Mouse (Mus musculus): ENCODE results near the gene Pla2g5.
"Not testable (repeated sequence)": the region's sequence is repeated elsewhere in the genome, so short reads cannot be mapped to it uniquely, and the experiment has no call there.

The Pla2g5 gene

GRCm38 (mm10) chr4:138857576-138857975 lies 5.7 kb downstream of the Pla2g5 start:
- DNase-seq (ENCODE audit: low spot score in 2 of 2), result no peak

DNA sequence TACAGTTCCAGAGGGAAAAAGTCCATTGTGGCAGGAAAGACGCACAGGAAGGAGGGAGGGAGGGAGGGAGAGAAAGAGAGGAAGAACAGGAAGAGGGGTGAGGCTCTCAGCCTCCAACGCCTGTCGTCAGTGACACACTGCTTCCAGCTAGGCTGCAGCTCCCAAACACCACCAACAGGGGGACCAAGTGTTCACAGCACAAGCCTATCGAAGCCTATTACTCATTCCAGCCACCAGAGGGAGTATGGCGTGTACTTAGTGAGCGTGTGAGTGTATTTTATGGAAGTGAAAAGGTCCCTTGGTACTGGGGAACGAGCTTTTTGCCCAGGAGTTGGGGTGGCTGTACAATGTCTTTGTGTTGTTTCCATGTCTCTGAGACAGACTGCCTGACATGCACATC lies 6.8 kb downstream of the Pla2g5 start:
- peak; percentile 41 to 57 for DNase-seq (ENCODE audit: low spot score in 2 of 2)

DNA sequence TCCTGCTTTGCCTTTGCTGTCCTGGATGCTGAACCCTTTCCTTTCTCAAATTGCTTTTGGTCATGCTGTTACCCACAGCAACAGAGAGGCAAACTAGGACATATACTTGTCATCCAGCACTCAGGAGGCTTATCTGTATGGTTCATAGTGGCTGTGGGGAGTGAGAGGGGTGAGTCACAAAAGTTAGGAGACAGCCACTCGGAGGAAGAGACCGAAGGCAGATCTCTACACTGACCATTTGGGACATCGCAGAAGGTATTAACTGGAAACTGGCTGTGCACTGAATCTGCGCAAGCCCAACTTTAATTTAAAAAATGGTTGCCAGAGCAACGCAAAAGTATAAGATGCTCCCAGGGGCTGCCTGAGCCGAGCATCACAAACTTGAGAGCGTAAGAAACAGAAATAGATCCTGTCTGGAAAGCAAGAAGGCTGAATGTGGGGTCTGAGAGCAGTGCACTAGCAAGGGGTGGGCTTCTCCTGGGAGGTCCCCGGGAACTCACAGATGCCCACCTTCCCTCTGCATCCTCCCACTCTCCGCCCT lies 8.1 kb downstream of the Pla2g5 start:
- no peak for DNase-seq (ENCODE audit: low spot score in 2 of 2)

DNA sequence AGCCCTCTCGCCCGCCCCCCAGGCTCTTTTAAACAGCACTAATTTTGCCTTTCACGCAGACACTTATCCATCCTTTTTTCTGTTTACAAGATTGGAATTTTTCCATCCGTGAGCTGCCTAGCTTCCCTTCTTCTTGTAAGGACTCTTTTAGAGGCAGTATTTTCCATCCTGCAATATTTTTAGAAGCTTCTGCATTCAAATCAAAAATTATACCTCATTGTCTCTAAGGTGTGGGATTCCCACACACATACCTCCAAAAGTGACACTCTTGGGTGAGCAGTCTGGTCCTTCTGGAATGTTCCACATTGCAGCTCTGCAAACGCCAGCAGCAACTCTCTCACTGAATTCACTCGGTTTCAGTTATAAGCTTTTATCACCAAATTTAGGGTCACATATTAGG lies 10.3 kb downstream of the Pla2g5 start:
- DNase-seq (ENCODE audit: low spot score in 2 of 2), result no peak

DNA sequence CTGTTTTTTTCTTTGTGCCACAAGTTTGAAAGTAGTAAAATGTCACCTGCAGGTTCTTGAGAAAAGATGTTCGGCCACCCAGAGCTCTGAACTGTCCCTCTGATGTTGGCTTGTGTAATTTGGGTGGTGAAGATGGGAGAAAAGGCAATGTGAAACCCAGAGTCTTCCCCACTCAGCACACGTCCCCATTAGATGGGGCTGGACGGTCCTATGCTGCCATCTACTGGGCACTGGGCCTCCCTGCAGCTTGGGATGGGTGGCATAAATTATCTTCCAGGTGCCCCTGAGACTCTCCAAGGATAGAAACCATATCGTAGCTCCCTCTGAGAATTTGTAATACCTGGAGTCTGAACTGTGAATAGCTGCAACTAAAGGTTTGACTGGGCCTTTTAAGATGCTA lies 11.8 kb downstream of the Pla2g5 start:
- peak; percentile 74 to 80 for DNase-seq (ENCODE audit: low spot score in 2 of 2)

GRCm38 (mm10) chr4:138841386-138841785 lies 21.9 kb downstream of the Pla2g5 start:
- DNase-seq (ENCODE audit: low spot score in 2 of 2), result peak; percentile 52 to 64

- no peak for DNase-seq (ENCODE audit: low spot score in 2 of 2)
Measured at GRCm38 (mm10) chr4:138840726-138841125, 22.6 kb downstream of the Pla2g5 start.

GRCm38 (mm10) chr4:138839806-138840205 lies 23.5 kb downstream of the Pla2g5 start:
- DNase-seq (ENCODE audit: low spot score in 2 of 2), result no peak

DNA sequence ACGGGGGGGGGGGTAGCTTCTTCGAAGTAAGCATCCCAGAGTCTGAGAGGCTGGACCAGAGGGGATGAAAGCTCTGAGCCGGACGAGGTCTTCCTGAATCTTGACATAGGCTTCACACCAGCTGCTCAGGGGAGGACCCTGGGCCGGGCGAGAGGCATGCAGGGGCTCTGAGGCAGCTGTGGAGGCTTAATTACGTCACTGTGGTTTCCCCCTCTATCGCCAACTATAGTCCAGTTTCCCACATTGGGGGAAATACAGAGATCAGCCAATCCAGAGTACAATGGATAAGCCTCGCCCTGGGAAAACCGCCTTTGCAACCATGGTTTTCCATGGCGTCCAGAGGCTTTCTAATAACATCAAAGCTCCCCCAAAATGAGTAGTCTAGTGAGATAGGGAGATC lies 36.1 kb downstream of the Pla2g5 start:
- DNase-seq (ENCODE audit: low spot score in 2 of 2), result no peak

DNA sequence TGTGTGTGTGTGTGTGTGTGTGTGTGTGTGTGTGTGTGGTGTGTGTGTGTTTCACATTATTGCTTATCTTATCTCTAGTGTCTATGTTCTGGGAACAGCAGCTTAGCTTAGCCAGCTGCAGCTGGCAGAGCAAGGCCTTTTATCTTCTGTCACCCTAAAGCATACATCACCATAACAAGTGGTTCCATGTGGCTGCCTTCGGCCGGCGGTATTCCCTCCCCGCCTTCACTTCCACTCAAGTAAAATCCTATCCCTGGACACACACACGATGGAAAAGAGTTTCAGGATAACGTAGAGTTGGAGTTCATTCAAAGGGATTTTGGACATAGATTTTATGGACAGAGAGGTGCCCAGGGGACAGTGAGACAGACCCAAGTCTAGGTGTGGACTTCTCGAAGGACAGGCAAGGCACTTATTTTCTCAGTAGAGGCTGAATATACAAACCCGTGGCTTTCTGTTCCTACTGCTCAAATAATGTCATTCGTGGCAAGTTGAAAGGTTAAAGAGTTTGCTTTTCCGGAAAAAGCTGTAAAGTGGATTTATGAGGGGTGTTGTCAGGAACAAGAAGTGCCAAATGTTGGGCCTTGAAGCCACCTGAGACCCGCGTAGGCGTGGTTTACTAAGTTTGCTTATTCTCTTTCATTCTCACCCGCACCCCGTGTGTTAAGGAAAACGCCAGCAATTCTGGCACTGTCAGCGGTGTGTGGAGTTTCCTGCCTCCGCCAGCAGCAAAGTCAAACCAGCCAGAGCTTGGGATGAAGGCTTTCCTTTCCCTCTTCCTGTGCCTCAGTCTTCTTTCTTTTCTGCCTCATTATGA lies 37.3 kb downstream of the Pla2g5 start:
- no peak for DNase-seq (ENCODE audit: low spot score in 2 of 2)

GRCm38 (mm10) chr4:138824660-138825059 lies 38.6 kb downstream of the Pla2g5 start:
- no peak for DNase-seq (ENCODE audit: low spot score in 2 of 2)

DNA sequence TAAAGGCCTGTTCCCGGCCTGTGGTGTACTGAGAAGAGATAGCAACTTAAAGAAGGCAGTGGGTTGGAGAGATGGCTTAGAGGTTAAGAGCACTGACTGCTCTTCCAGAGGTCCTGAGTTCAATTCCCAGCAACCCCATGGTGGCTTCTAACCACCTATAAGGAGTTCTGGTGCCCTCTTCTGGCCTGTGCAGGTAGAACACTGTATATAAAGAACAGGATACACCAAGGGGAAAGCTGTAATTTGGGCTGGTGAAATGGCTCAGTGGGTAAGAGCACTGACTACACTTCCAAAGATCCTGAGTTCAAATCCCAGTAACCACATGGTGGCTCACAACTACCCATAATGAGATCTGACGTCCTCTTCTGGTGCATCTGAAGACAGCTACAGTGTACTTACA lies 39.1 kb downstream of the Pla2g5 start:
- DNase-seq (ENCODE audit: low spot score in 2 of 2), result not testable (repeated sequence)

GRCm38 (mm10) chr4:138821036-138821435 lies 42.2 kb downstream of the Pla2g5 start:
- DNase-seq (ENCODE audit: low spot score in 2 of 2), result no peak

- no peak for DNase-seq (ENCODE audit: low spot score in 2 of 2)
Measured at GRCm38 (mm10) chr4:138819101-138819500, 44.2 kb downstream of the Pla2g5 start.

DNA sequence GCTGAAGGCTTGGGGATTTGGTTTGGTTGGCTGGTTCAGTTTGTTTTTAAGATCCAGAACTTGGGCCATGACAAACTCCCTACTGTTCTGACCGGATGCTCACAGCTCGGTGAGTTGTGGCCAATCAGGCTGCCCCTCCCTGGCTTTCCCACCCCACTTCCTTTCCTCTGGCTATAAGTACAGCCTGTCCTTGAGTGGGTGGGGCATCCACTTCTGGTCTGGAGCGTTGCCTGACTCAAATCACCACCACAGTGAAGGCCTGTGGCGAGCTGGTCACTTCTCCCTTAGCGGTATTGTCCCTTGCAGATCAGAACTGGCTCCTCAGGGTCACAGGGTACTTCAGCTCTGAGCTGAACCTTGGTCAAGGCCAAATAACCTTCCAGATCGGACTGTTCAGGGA lies 45.5 kb downstream of the Pla2g5 start:
- no peak for DNase-seq (ENCODE audit: low spot score in 2 of 2)

GRCm38 (mm10) chr4:138816166-138816565 lies 47.1 kb downstream of the Pla2g5 start:
- DNase-seq (ENCODE audit: low spot score in 2 of 2), result no peak

DNA sequence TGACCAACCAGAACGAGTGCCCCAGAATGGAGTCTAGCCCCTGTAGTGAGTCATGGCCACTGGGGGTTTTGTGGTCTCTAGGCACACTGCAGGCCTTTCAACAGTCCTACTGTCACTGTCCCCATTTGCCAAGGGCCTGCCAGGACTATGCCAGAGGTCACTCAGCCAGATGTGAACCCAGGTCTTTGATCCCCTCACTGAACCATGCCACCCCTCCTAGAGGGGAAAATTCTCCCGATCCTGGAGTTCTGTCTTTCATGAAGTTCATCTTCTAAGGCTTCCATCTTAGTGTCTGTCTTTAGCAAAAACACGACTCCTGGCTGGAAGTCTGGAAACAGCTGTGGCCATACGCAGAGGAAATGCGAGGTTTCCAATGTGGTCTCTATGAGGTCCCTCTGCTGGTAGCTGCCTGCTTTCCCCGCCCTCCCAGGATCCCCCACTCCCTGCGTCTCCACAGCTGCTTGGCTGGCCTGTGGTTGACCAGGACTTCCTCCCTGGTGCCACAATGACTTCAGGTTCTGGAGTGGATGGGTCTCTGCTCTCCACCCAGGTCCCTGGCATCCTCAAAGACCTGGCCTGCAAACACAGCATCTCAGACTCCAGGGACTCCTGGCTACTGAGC lies 56.3 kb downstream of the Pla2g5 start:
- no peak for DNase-seq (ENCODE audit: low spot score in 2 of 2)

DNA sequence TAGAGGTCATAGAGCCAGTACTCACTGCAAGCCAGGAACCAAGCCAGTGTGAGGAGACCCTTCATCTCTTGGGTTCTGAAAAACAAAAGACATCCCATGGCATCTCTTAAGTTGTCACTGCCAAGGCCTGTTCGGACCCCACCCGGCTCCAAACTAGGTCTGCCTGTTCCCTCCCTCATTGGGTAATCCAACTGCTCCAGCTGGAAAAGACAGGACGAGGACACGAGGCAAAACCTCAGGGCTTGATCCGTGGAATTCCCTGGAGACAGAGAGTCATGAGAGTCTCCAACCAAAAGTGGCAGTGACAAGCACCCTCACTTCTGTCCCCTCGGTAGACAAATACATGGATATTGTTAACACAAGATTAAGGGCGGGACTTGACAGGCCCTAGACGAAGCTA lies 57.1 kb downstream of the Pla2g5 start:
- DNase-seq (ENCODE audit: low spot score in 2 of 2), result no peak

- no peak for DNase-seq (ENCODE audit: low spot score in 2 of 2)
Measured at GRCm38 (mm10) chr4:138805248-138805647, 58.0 kb downstream of the Pla2g5 start.

- DNase-seq (ENCODE audit: low spot score in 2 of 2), result no peak
Measured at GRCm38 (mm10) chr4:138802917-138803316, 60.4 kb downstream of the Pla2g5 start.

DNA sequence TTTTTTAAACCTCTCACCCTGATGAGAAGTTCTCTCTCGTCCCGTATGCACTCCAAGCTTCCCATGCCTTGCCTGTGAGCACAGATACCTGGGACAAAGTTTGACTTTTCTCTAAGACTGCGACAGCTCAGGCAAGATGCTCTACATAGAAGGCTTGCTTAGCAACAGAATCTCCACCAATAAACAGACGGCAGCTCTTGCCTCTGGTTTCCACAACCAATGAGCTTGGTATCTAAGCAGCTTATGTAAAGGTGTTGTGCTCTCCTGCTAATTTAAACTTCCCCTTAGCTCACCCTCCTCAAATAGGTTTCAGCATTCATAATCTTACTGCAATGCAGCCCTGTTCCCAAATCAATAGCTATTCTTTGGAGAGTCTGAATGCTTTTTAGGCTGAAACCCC lies 61.7 kb downstream of the Pla2g5 start:
- DNase-seq (ENCODE audit: low spot score in 2 of 2), result no peak

- DNase-seq (ENCODE audit: low spot score in 2 of 2), result no peak
Measured at GRCm38 (mm10) chr4:138800134-138800744, 63.0 kb downstream of the Pla2g5 start.

GRCm38 (mm10) chr4:138797217-138797570 lies 66.1 kb downstream of the Pla2g5 start:
- no peak for DNase-seq (ENCODE audit: low spot score in 2 of 2)

All from frontal cortex, postnatal 25 days (tissue).